8 mouse cellular contexts compared by ENCODE assay signal in genomic region chr14:78731852-78732616, GRCm38 (mm10). TPM values are rescaled to one million over a fixed set of nuclear protein-coding genes. Genes with fewer than 3 reads are reported as not detected.
DNase-seq lines count a peak whose midpoint lies in the region; ATAC-seq lines count a peak whose summit lies in the region.

No protein-coding gene starts in this region.

- DNase-seq in ovary, postnatal 10 days (ENCODE audit: low spot score) = peak; percentile 15
- no peak for DNase-seq in ovary, adult 18-20 months (ENCODE audit: low spot score)
- DNase-seq in cerebellum, adult 9-11 months = peak; percentile 38
- DNase-seq in gastrocnemius, postnatal 25 days = peak; percentile 61
- DNase-seq in intestine, embryonic 14.5 days (ENCODE audit: low spot score) = peak; percentile 80
- DNase-seq in liver, embryonic 13.5 days = no peak

- no peaks in the 10 kb centered on the region for H3K9me3 ChIP-seq in intestine, embryonic 14.5 days (ENCODE audit: control insufficient read depth, low read length)
- H3K9me3 ChIP-seq in liver, embryonic 13.5 days (replicated peaks) = no peaks in the 10 kb centered on the region
- no peaks in the 10 kb centered on the region for H3K9me3 ChIP-seq in neural tube, embryonic 12.5 days

- peak; percentile 37 for ATAC-seq in intestine, embryonic 14.5 days (replicated peaks; ENCODE audit: low FRiP score, low TSS enrichment, low read depth)
- ATAC-seq in liver, embryonic 13.5 days (ENCODE audit: low read depth) = peak; percentile 29
- ATAC-seq in neural tube, embryonic 12.5 days (ENCODE audit: low FRiP score, low read depth) = peak; percentile 74
- ATAC-seq in inflammation-experienced regulatory T-cells, adult 6 months = no peak

- peak overlapping the region; percentile 55 for H3K4me3 ChIP-seq in intestine, embryonic 14.5 days (ENCODE audit: low read depth, low read length)
- H3K4me3 ChIP-seq in liver, embryonic 13.5 days (replicated peaks) = peak overlapping the region; percentile 66
- peak overlapping the region; percentile 78 for H3K4me3 ChIP-seq in neural tube, embryonic 12.5 days

- H3K27me3 ChIP-seq in intestine, embryonic 14.5 days (replicated peaks; ENCODE audit: control insufficient read depth, insufficient read depth, low read length) = 0 out of 2 replicates have a peak, but pooled peaks cover 6% of the 10 kb centered on the region
- peaks cover 65% of the 10 kb centered on the region for H3K27me3 ChIP-seq in liver, embryonic 13.5 days
- H3K27me3 ChIP-seq in neural tube, embryonic 12.5 days (replicated peaks) = 0 out of 2 replicates have a peak, but pooled peaks cover 3% of the 10 kb centered on the region

- H3K4me1 ChIP-seq in intestine, embryonic 14.5 days (replicated peaks; ENCODE audit: control insufficient read depth, insufficient read depth, low read length) = no peaks in the 10 kb centered on the region
- H3K4me1 ChIP-seq in liver, embryonic 13.5 days (replicated peaks) = peaks cover 14% of the 10 kb centered on the region; the same call in 1 of the 2 replicates
- H3K4me1 ChIP-seq in neural tube, embryonic 12.5 days = peaks cover 10% of the 10 kb centered on the region

- WGBS in intestine, embryonic 14.5 days = under 1% methylated on average over 68 of the region's 90 CpGs
- under 1% methylated on average over 59 of the region's 90 CpGs for WGBS in liver, embryonic 13.5 days (ENCODE audit: insufficient replicate concordance)
- WGBS in neural tube, embryonic 12.5 days = under 1% methylated on average over 89 of the region's 90 CpGs

- H3K27ac ChIP-seq in intestine, embryonic 14.5 days (ENCODE audit: low read depth) = peak overlapping the region; percentile 73
- H3K27ac ChIP-seq in liver, embryonic 13.5 days = no peak overlapping the region; the same call in 1 of the 2 replicates
- H3K27ac ChIP-seq in neural tube, embryonic 12.5 days = peak overlapping the region; percentile 76

- peak overlapping the region; percentile 57 for H3K9ac ChIP-seq in intestine, embryonic 14.5 days (ENCODE audit: low read length)
- peak overlapping the region; percentile 65 for H3K9ac ChIP-seq in liver, embryonic 13.5 days
- peak overlapping the region; percentile 91 for H3K9ac ChIP-seq in neural tube, embryonic 12.5 days

- peak overlapping the region; percentile 69 for H3K4me2 ChIP-seq in intestine, embryonic 14.5 days (ENCODE audit: low read length)
- H3K4me2 ChIP-seq in liver, embryonic 13.5 days = peak overlapping the region; percentile 77
- H3K4me2 ChIP-seq in neural tube, embryonic 12.5 days (replicated peaks) = peak overlapping the region; percentile 96

- H3K36me3 ChIP-seq in intestine, embryonic 14.5 days (ENCODE audit: control insufficient read depth, insufficient read depth, low read length) = no peaks in the 10 kb centered on the region
- no peaks in the 10 kb centered on the region for H3K36me3 ChIP-seq in liver, embryonic 13.5 days
- no peaks in the 10 kb centered on the region for H3K36me3 ChIP-seq in neural tube, embryonic 12.5 days

RNA-seq across cellular contexts. Expression of gene Dgkh, which starts 0.5 kb away (rescaled TPM):
- 1 to 10 TPM; 2.8 to 3.1 TPM for total RNA-seq in gastrocnemius, postnatal 25 days (2021)
- polyA plus RNA-seq in intestine, embryonic 14.5 days (2014; fragmentation: Nextera tagmentation; extraction: Ambion mirVana) = 2.0 and 2.1 TPM in 2 replicates
- 0.35 and 0.36 TPM in 2 replicates for polyA plus RNA-seq in liver, embryonic 13.5 days (2015; fragmentation: Nextera tagmentation; extraction: Ambion mirVana)
- 8.0 and 12.8 TPM in 2 replicates for polyA plus RNA-seq in neural tube, embryonic 12.5 days (2016; fragmentation: Nextera tagmentation; extraction: Ambion mirVana)
- 1 to 10 TPM; 1.6 to 3.2 (median 2.2) TPM for polyA plus RNA-seq in inflammation-experienced regulatory T-cells, adult 6 months (2017; shearing (Covaris generic))

Comparison
In these comparisons a context has a peak if more than half of its experiments do, and no peak if none do; other contexts are left out.
1. DNase-seq: peak in ovary, postnatal 10 days (single experiment), cerebellum, adult 9-11 months (single experiment), gastrocnemius, postnatal 25 days (single experiment) and intestine, embryonic 14.5 days (single experiment); none in ovary, adult 18-20 months (single experiment) and liver, embryonic 13.5 days (single experiment).
2. Peak in every context shown above with its lines, with median percentiles within 50 percentile points of each other: H3K4me2 ChIP-seq, H3K4me3 ChIP-seq and H3K9ac ChIP-seq.